Mouse (Mus musculus) midbrain, postnatal 0 days (tissue): ENCODE results near the gene Med7. TPM values are rescaled to one million over a fixed set of nuclear protein-coding genes. Genes with fewer than 3 reads are reported as not detected.

Experiments
- ATAC-seq: fragments of 200-750 bp; cut with Nextera tagmentation; 2 replicates; pipeline ENCODE4 v1.8.0; 2017; ENCODE audit warnings: moderate number of reproducible peaks, mild to moderate bottlenecking, moderate TSS enrichment, moderate library complexity; ENCODE audit not compliant: low FRiP score
- DNase-seq: peaks from one replicate; pipeline ENCODE4 v3.0.0-alpha.2; 2015; ENCODE audit warnings: low spot score
- H3K27ac ChIP-seq: fragments of 300-500 bp; sonication (generic); 2 replicates; pipeline ENCODE4 v1.5.1; 2014; ENCODE audit warnings: low read depth, mild to moderate bottlenecking, low read length, mixed read lengths
- H3K27me3 ChIP-seq: fragments of 300-500 bp; sonication (generic); 2 replicates; pipeline ENCODE4 v1.6.1; 2014; ENCODE audit warnings: low read length, control low read depth, mixed read lengths; ENCODE audit not compliant: insufficient read depth
- H3K36me3 ChIP-seq: fragments of 300-500 bp; sonication (generic); 2 replicates; pipeline ENCODE4 v1.6.1; 2014; ENCODE audit warnings: low read length, control low read depth, mixed read lengths; ENCODE audit not compliant: insufficient read depth
- H3K4me1 ChIP-seq: fragments of 300-500 bp; sonication (generic); 2 replicates; pipeline ENCODE4 v1.6.1; 2014; ENCODE audit warnings: mild to moderate bottlenecking, control low read depth, antibody characterized with exemption, low read length, mixed read lengths; ENCODE audit not compliant: insufficient read depth
- H3K4me2 ChIP-seq: fragments of 300-500 bp; sonication (generic); 2 replicates; pipeline ENCODE4 v1.6.1; 2014; ENCODE audit warnings: low read depth, mild to moderate bottlenecking, low read length, mixed read lengths; ENCODE audit not compliant: poor library complexity, severe bottlenecking
- H3K4me3 ChIP-seq: fragments of 300-500 bp; sonication (generic); 2 replicates; pipeline ENCODE4 v1.5.1; 2014; ENCODE audit warnings: low read depth, mild to moderate bottlenecking, low read length, moderate library complexity
- H3K9ac ChIP-seq: fragments of 300-500 bp; sonication (generic); replicated peaks from 2 replicates; pipeline ENCODE4 v1.6.1; 2014; ENCODE audit warnings: mild to moderate bottlenecking, low read length, moderate library complexity, mixed read lengths; ENCODE audit not compliant: poor library complexity, severe bottlenecking
- H3K9me3 ChIP-seq: fragments of 300-500 bp; sonication (generic); 2 replicates; pipeline ENCODE4 v1.6.1; 2016; ENCODE audit warnings: low read length, control low read depth
- CTCF ChIP-seq: IDR thresholded peaks from 2 replicates; pipeline ENCODE4 v1.5.1; 2016; ENCODE audit warnings: antibody characterized with exemption, mild to moderate bottlenecking
- WGBS: fragments of 180-500 bp; shearing (Covaris S2); extraction: QIAGEN DNeasy Blood & Tissue Kit; methylation state at CpG from one replicate; pipeline ENCODE4 v1.1.7; 2014; 5-methylcytosine and 5-hydroxymethylcytosine counted together
- polyA plus RNA-seq: library from polyadenylated mRNA; unstranded; fragments of >200 nt; fragmentation: Nextera tagmentation; extraction: Ambion mirVana; gene quantifications from 2 replicates; pipeline ENCODE4 v1.2.1, GENCODE M21; 2015
- total RNA-seq: library from RNA; depleted of rRNA; stranded (reverse); fragments of >200 nt; gene quantifications from 2 replicates; pipeline ENCODE4 v1.2.3, GENCODE M21; 2014; rRNA removed

Gene Med7
- total and polyA plus RNA-seq, 2 experiments from 2014 or later: 20.1 to 53.8 TPM

DNA sequence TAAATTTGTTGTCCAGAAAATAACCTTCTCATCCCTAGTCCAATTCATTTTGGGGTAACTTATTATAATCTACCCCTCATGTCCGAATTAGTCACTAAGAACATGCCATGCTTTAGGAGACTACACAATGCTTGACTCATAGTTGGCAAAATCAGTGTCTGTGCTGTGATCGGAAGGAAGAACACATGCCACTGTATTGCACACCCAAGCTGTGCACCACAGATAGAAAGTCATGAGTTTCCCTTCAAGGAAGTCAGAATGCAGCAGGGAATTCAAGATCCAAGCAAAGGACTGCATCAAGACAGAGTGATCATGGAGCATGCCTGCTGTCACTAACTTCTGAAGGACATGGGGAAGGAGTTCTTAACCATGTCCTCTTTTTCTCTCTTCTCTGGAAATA is 51.9 kb downstream of the Med7 start:
- H3K4me3 ChIP-seq: no peak overlapping the region
- no peaks in the 10 kb centered on the region for H3K4me1 ChIP-seq
- DNase-seq (no peak), ATAC-seq (no peak)
- WGBS: 81% methylated on average over 2 of the region's 2 CpGs
- H3K4me2 ChIP-seq: no peak overlapping the region
- no peaks in the 10 kb centered on the region for H3K27me3 ChIP-seq
- no peaks in the 10 kb centered on the region for H3K9me3 ChIP-seq
- H3K27ac ChIP-seq: no peak overlapping the region
- no peaks in the 10 kb centered on the region for H3K36me3 ChIP-seq
- no peak overlapping the region for H3K9ac ChIP-seq
- no peak for TF ChIP-seq CTCF

Other genes with a start within 250 kb of the Med7 start
- 11.8 and 12.2 TPM in 2 replicates for gene Fndc9, start 201.4 kb upstream of the Med7 start, total RNA-seq
- 18.9 and 20.8 TPM in 2 replicates for gene Fndc9, start 201.4 kb upstream of the Med7 start, polyA plus RNA-seq
- 133 and 141 TPM in 2 replicates for gene Cyfip2, start 124.1 kb upstream of the Med7 start, total RNA-seq
- gene Cyfip2, start 124.1 kb upstream of the Med7 start, polyA plus RNA-seq: 79.4 and 83.7 TPM in 2 replicates
- gene Itk, start 47.4 kb upstream of the Med7 start, total RNA-seq: 0.05 and 0.16 TPM in 2 replicates
- gene Itk, start 47.4 kb upstream of the Med7 start, polyA plus RNA-seq: 0.05 and 0.06 TPM in 2 replicates
- gene Fam71b, start 40.4 kb upstream of the Med7 start, total RNA-seq: not detected in 2 replicates
- not detected in 2 replicates for gene Fam71b, start 40.4 kb upstream of the Med7 start, polyA plus RNA-seq
- 0.09 and 0.44 TPM in 2 replicates for gene Havcr2, start 18.0 kb downstream of the Med7 start, total RNA-seq
- 0.23 and 0.32 TPM in 2 replicates for gene Havcr2, start 18.0 kb downstream of the Med7 start, polyA plus RNA-seq
- gene Gm12169, start 87.3 kb downstream of the Med7 start, total RNA-seq: not detected in 2 replicates
- gene Gm12169, start 87.3 kb downstream of the Med7 start, polyA plus RNA-seq: not detected in 2 replicates
- not detected in 2 replicates for gene BC053393, start 134.6 kb downstream of the Med7 start, total RNA-seq
- gene BC053393, start 134.6 kb downstream of the Med7 start, polyA plus RNA-seq: not detected in 2 replicates
- gene Dppa1, start 192.3 kb downstream of the Med7 start, total RNA-seq: not detected in 2 replicates
- gene Dppa1, start 192.3 kb downstream of the Med7 start, polyA plus RNA-seq: not detected in 2 replicates